Mouse (Mus musculus) hindbrain, embryonic 13.5 days (tissue): ENCODE measurements around the gene Upp2. TPM values are rescaled to one million over a fixed set of nuclear protein-coding genes. Genes with fewer than 3 reads are reported as not detected.

Source experiments
- ATAC-seq: fragments of 200-750 bp; cut with Nextera tagmentation; 2 replicates; pipeline ENCODE4 v1.8.0; 2017; ENCODE audit warnings: moderate TSS enrichment; ENCODE audit not compliant: low FRiP score
- H3K27ac ChIP-seq: fragments of 300-500 bp; sonication (generic); 2 replicates; pipeline ENCODE4 v1.5.1; 2015; ENCODE audit warnings: inconsistent platforms, mild to moderate bottlenecking, moderate library complexity
- H3K27me3 ChIP-seq: fragments of 300-500 bp; sonication (generic); 2 replicates; pipeline ENCODE4 v1.6.1; 2015; ENCODE audit warnings: mild to moderate bottlenecking, inconsistent platforms
- H3K36me3 ChIP-seq: fragments of 300-500 bp; sonication (generic); 2 replicates; pipeline ENCODE4 v1.6.1; 2015; ENCODE audit warnings: mild to moderate bottlenecking, inconsistent platforms
- H3K4me1 ChIP-seq: fragments of 300-500 bp; sonication (generic); replicated peaks from 2 replicates; pipeline ENCODE4 v1.6.1; 2015; ENCODE audit warnings: inconsistent platforms
- H3K4me2 ChIP-seq: fragments of 300-500 bp; sonication (generic); 2 replicates; pipeline ENCODE4 v1.6.1; 2015; ENCODE audit warnings: inconsistent platforms, mild to moderate bottlenecking, moderate library complexity
- H3K4me3 ChIP-seq: fragments of 300-500 bp; sonication (generic); 2 replicates; pipeline ENCODE4 v1.5.1; 2015; ENCODE audit warnings: mild to moderate bottlenecking, inconsistent platforms
- H3K9ac ChIP-seq: fragments of 300-500 bp; sonication (generic); 2 replicates; pipeline ENCODE4 v1.6.1; 2015; ENCODE audit warnings: mild to moderate bottlenecking, inconsistent platforms
- H3K9me3 ChIP-seq: fragments of 300-500 bp; sonication (generic); 2 replicates; pipeline ENCODE4 v1.6.1; 2016; ENCODE audit warnings: inconsistent platforms
- WGBS: fragments of 180-500 bp; shearing (Covaris S2); methylation state at CpG from one replicate; pipeline ENCODE4 v1.1.7; 2015; 5-methylcytosine and 5-hydroxymethylcytosine counted together
- polyA plus RNA-seq: library from polyadenylated mRNA; unstranded; fragments of >200 nt; fragmentation: Nextera tagmentation; extraction: Ambion mirVana; gene quantifications from 2 replicates; pipeline ENCODE4 v1.2.1, GENCODE M21; 2015

The Upp2 gene
- polyA plus RNA-seq, 1 experiment from 2014 or later = 13.2 TPM

DNA sequence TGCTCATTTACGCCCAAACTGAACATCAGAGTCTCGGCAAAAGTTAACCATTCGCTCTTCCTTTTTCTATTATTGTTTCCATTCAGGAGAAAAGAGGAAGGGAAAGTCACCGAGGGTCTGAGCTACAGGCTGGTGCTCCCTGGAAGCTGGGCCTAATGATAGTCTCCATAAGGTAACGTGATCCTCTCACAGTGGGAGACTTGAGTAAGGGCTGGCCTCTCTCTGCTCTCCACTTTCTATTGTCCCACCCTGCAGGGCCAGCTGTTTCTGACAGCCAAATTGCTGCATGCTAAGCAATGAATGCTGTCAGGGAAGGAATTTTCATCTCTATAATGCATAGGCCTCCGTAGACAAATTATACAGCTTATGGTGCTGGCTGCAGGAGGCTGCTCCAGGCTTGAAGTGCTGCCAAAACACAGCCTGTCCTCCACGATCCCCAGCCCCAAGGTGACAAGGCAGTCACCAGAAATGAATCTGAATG lies 33.5 kb upstream of the Upp2 start:
- Histone ChIP-seq H3K9ac (no peak overlapping the region), H3K27me3 (no peaks in the 10 kb centered on the region), H3K4me3 (no peak overlapping the region), H3K9me3 (no peaks in the 10 kb centered on the region), H3K27ac (peak overlapping the region; percentile 74), H3K4me1 (peaks cover 60% of the 10 kb centered on the region), H3K36me3 (peaks cover 12% of the 10 kb centered on the region), H3K4me2 (no peak overlapping the region)
- WGBS = 14% methylated on average over 7 of the region's 7 CpGs
- ATAC-seq = peak; percentile 34

DNA sequence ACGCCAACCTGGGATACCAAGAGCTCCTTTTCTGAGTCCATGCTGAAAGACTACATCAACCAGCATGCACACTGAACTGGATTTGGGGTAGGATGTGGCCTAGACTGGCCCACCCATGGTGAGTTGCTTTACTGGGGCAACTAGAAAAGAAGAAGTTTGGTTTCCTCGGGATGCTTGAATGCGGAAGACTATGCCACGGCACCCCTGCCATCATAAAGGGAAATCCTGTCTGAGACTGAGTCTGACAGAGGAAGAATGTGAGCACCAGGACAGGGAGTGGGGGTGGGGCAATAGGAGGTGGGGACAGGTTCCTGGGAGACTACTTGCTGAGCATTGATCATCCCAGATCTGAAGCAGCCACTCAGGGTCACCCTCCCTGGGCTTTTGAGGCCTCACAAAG lies 32.7 kb upstream of the Upp2 start:
- Histone ChIP-seq H3K4me1 (peaks cover 60% of the 10 kb centered on the region), H3K4me2 (no peak overlapping the region), H3K9ac (no peak overlapping the region), H3K9me3 (no peaks in the 10 kb centered on the region), H3K36me3 (peaks cover 12% of the 10 kb centered on the region), H3K27me3 (no peaks in the 10 kb centered on the region), H3K4me3 (no peak overlapping the region), H3K27ac (peak overlapping the region; percentile 74)
- ATAC-seq = no peak
- WGBS = 60% methylated on average over 4 of the region's 4 CpGs

DNA sequence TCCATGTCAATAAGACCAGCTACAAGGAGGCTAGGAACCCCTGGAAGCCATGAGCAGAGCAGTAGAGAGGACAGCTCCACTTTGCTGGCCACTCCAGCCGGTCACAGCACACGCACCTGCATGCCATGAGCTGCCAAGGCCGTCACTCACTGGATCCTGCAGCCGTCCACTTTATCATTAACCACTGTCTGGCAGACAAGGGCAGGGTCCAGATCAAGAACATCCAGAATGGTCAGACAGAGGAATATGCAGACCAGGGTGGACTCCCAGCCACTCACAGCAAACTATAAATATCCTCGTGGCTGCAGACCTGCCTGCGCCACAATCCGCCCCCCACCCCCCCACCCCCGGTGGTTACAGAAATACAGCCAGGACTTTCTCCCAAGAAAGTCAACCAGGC lies 31.9 kb upstream of the Upp2 start:
- WGBS = 84% methylated on average over 8 of the region's 8 CpGs
- Histone ChIP-seq H3K9me3 (no peaks in the 10 kb centered on the region), H3K4me2 (no peak overlapping the region), H3K9ac (no peak overlapping the region), H3K4me1 (peaks cover 52% of the 10 kb centered on the region), H3K27ac (no peak overlapping the region), H3K36me3 (peaks cover 12% of the 10 kb centered on the region), H3K4me3 (no peak overlapping the region), H3K27me3 (no peaks in the 10 kb centered on the region)
- no peak for ATAC-seq

DNA sequence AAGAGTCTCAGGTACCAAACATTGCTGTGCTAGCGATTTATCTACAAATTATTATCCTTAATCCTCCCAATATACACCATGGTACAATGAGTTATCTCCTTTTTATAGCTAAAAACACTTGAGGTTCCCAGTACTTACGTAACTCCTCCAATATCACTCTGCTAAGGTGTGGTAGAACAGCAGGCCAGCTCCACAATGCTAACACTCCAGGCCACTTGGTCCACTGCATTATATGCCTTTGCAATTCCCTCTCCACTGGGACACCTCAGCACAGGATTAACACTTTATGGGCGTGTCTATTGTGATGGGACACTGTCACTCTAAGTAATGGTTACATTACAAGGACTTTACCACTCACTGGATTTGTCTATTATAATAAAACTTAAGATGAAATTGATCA lies 30.3 kb upstream of the Upp2 start:
- H3K27me3 ChIP-seq = no peaks in the 10 kb centered on the region
- peaks cover 44% of the 10 kb centered on the region for H3K4me1 ChIP-seq
- H3K27ac ChIP-seq = no peak overlapping the region
- H3K36me3 ChIP-seq = peaks cover 12% of the 10 kb centered on the region
- WGBS = 90% methylated on average over 3 of the region's 3 CpGs
- no peak overlapping the region for H3K9ac ChIP-seq
- no peak overlapping the region for H3K4me2 ChIP-seq
- H3K9me3 ChIP-seq = no peaks in the 10 kb centered on the region
- no peak overlapping the region for H3K4me3 ChIP-seq
- no peak for ATAC-seq

DNA sequence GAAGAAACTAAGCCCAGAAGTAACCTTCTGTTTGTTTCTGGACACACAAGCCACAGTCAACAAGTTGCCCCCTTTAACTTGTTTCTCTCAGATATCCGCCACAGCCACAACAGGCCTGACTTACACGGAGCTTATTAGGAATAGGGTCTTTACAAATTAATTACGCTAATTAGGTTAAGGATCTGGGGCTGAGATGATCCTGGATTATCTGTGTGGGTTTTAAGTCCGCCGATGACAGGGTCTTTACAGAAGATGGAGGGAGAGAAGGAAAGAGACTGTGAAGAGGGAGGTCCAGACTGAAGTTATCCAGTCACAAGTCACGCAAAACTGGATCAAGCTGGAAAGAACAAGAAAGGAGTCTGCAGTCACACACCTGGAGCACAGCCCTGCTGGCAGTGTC lies 28.9 kb upstream of the Upp2 start:
- H3K27me3 ChIP-seq = no peaks in the 10 kb centered on the region
- no peak overlapping the region for H3K9ac ChIP-seq
- peaks cover 31% of the 10 kb centered on the region for H3K4me1 ChIP-seq
- no peak overlapping the region for H3K27ac ChIP-seq
- no peak overlapping the region for H3K4me3 ChIP-seq
- ATAC-seq = no peak
- peaks cover 12% of the 10 kb centered on the region for H3K36me3 ChIP-seq
- H3K4me2 ChIP-seq = no peak overlapping the region
- 90% methylated on average over 6 of the region's 6 CpGs for WGBS
- H3K9me3 ChIP-seq = no peaks in the 10 kb centered on the region

DNA sequence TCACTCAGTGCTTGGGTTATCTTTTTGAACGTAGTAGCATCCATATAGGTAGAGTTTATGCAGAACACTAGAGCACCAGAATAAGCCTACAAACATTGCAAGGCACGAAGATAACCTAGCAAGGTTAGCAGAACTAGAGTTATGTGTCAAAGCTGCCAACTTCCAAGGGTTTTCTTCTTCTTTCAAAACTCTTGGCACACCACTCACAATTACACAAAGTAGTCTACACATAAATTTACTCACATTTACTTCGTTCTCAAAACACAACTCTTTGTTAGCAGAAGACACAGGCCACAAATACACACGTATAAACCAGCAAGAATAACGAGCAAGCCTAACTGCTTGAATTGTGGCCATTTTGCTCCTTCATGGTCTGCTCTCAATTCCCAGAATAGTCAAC lies 23.8 kb upstream of the Upp2 start:
- 0 out of 2 replicates have a peak, but pooled peaks cover 8% of the 10 kb centered on the region for H3K4me1 ChIP-seq
- H3K9me3 ChIP-seq = no peaks in the 10 kb centered on the region
- H3K27me3 ChIP-seq = no peaks in the 10 kb centered on the region
- H3K4me2 ChIP-seq = no peak overlapping the region
- H3K27ac ChIP-seq = no peak overlapping the region
- H3K9ac ChIP-seq = no peak overlapping the region
- no peaks in the 10 kb centered on the region for H3K36me3 ChIP-seq
- no peak for ATAC-seq
- WGBS = 92% methylated on average over 5 of the region's 5 CpGs
- H3K4me3 ChIP-seq = no peak overlapping the region

DNA sequence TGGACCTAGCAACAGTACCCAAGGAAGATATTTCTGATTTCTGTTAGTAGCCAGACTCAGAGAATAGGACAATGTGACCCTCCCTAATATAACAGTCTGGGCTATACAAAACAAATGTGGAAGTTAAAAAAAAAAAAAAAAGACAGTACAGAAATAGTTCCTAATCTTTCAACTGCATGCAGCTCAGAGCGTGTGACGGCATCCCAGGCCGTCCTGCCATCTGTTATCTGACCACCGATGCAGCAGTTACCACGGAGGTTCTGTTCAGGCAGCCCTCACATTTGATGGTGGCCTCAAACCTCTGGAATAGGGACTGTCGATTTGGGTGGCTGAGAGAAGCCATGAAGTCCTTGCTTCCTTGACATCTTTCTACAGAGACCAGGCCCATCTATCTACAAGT lies 22.7 kb upstream of the Upp2 start:
- no peaks in the 10 kb centered on the region for H3K9me3 ChIP-seq
- no peak overlapping the region for H3K27ac ChIP-seq
- no peak overlapping the region for H3K4me3 ChIP-seq
- ATAC-seq = no peak
- H3K4me2 ChIP-seq = no peak overlapping the region
- WGBS = 94% methylated on average over 6 of the region's 6 CpGs
- H3K9ac ChIP-seq = no peak overlapping the region
- no peaks in the 10 kb centered on the region for H3K27me3 ChIP-seq
- H3K36me3 ChIP-seq = no peaks in the 10 kb centered on the region
- H3K4me1 ChIP-seq = 0 out of 2 replicates have a peak, but pooled peaks cover 6% of the 10 kb centered on the region

DNA sequence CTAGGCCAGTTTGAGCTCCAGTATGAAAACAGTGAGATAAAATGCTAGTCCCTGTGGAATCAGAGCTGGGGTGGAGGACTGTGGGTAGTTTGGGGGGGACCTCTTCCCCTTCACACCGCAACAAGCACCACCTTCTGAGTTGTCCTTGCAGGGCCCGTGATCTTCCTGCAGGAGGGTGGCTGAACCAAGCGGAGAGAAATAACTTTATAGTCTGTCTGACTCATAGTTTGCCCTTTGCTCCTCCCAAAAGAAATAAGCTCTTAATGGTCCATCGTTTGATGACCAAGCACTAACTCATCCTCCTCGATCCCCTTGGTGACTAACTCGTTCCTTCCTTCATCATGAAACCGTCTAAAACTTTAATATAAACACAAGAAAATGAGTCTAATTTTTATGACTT lies 20.8 kb upstream of the Upp2 start:
- Histone ChIP-seq H3K4me2 (no peak overlapping the region), H3K4me1 (peaks cover 17% of the 10 kb centered on the region), H3K9me3 (no peaks in the 10 kb centered on the region), H3K36me3 (no peaks in the 10 kb centered on the region), H3K4me3 (no peak overlapping the region), H3K27ac (no peak overlapping the region), H3K9ac (no peak overlapping the region), H3K27me3 (no peaks in the 10 kb centered on the region)
- no peak for ATAC-seq
- WGBS = 94% methylated on average over 7 of the region's 7 CpGs

DNA sequence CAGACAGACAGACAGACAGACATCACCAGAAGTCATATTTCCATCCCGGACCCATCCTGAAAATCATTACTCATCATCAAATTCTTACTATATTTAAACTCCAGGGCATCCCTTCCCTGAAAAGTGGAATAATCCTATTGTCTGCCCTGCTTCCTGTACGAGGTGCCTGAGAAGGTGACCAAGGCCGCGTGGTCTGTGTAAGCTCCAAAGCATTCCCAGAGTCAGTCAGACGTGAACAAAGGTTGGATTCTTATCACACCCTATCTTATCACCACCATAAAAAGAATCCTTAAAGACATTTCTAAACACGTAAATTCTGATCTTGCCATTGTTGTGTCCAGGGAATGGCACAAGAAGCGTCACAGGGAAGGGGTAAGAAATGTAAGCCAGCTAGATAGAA lies 18.2 kb upstream of the Upp2 start:
- Histone ChIP-seq H3K4me2 (no peak overlapping the region), H3K27ac (no peak overlapping the region), H3K9me3 (no peaks in the 10 kb centered on the region), H3K4me1 (peaks cover 42% of the 10 kb centered on the region), H3K36me3 (no peaks in the 10 kb centered on the region), H3K4me3 (no peak overlapping the region), H3K9ac (no peak overlapping the region), H3K27me3 (no peaks in the 10 kb centered on the region)
- ATAC-seq = no peak
- 92% methylated on average over 7 of the region's 7 CpGs for WGBS

DNA sequence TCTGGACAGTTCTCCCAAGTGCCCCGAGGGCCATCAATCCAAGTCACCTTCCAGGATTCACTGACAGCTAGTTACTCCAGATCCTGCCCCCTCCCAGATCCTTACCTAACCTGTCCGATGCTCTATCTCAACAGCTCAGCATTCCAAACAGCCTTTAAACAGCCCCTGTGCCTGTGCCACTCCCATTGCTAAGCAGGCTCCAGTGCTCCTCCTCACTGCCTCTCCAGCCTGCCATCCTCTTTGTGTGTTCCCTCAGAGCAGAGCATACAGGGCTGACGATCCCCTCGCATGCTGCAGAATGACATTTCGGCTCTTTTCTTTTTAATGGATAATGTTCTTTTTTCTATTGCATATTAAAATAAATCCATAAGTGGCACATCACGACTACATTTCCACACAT lies 17.1 kb upstream of the Upp2 start:
- Histone ChIP-seq H3K27ac (peak overlapping the region; percentile 24; the same call in 1 of the 2 replicates), H3K27me3 (no peaks in the 10 kb centered on the region), H3K4me1 (peaks cover 48% of the 10 kb centered on the region), H3K9me3 (no peaks in the 10 kb centered on the region), H3K9ac (no peak overlapping the region), H3K4me3 (no peak overlapping the region), H3K36me3 (no peaks in the 10 kb centered on the region), H3K4me2 (no peak overlapping the region)
- 58% methylated on average over 6 of the region's 6 CpGs for WGBS
- no peak for ATAC-seq

DNA sequence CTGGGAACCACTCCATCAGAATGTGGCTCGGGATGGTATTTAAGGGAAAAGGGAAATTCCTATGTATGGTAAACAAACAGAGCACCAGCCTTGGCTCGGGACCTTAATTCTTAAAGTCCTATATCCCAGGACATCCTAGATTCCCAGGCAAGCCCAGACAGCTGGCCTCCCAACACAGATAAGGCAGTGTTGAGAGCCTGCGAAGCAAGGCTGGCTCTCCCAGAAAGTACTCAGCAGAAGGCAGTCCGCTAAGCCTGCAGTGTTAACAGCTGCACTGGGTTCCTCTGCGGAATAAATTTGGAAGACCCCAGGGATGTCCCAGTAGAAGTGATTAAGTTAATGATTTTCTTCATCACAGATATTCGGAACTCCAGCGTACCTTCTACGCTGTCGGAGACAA lies 16.6 kb upstream of the Upp2 start:
- 0 out of 2 replicates have a peak, but pooled peaks have one; percentile 41 for ATAC-seq
- H3K27me3 ChIP-seq = no peaks in the 10 kb centered on the region
- no peak overlapping the region for H3K4me3 ChIP-seq
- 39% methylated on average over 9 of the region's 9 CpGs for WGBS
- H3K9ac ChIP-seq = no peak overlapping the region; the same call in 1 of the 2 replicates
- no peak overlapping the region for H3K4me2 ChIP-seq
- peaks cover 48% of the 10 kb centered on the region for H3K4me1 ChIP-seq
- H3K36me3 ChIP-seq = no peaks in the 10 kb centered on the region
- no peaks in the 10 kb centered on the region for H3K9me3 ChIP-seq
- peak overlapping the region; percentile 24; the same call in 1 of the 2 replicates for H3K27ac ChIP-seq

DNA sequence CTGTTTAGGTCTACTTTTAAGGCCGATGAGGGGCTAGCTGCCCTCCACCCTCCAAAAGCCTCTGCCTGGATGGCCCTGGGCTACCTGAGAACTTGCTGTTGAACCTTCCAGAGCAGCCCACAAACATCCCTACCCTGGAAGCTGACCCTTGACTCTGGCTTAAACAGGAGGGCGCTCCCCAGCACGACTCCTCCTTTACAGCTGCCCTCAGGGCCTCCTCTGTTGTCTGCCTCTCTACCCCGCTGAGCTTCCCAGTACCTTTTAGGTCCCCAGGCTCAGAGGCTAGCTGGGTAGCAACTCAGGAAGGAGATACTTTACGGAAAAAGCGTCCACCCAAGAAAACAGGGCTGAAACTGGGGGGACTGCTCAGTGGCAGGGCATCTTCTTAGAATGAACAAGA lies 15.2 kb upstream of the Upp2 start:
- H3K9ac ChIP-seq = no peak overlapping the region
- ATAC-seq = no peak
- H3K36me3 ChIP-seq = no peaks in the 10 kb centered on the region
- no peaks in the 10 kb centered on the region for H3K9me3 ChIP-seq
- H3K4me1 ChIP-seq = peaks cover 48% of the 10 kb centered on the region
- 25% methylated on average over 6 of the region's 6 CpGs for WGBS
- H3K27ac ChIP-seq = no peak overlapping the region
- H3K27me3 ChIP-seq = no peaks in the 10 kb centered on the region
- no peak overlapping the region for H3K4me2 ChIP-seq
- H3K4me3 ChIP-seq = no peak overlapping the region

DNA sequence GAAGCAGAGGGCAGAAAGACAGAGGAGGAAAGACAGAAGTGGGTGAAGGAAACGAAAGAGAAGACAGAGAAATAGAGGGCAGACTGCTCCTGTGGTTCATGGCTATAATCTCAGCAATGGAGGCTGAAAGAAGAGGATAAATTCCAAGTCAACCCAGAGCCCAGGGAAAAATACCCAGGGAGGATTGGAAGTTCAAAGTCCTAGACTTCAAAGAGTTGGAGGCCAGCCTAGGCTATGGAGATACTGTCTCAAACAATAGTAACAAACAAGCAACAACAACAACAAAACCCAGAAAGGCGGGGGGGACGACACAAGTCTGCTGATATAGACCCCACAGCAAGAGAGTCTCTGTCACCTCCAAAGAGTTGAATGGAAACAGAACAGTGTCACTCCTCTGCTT lies 14.8 kb upstream of the Upp2 start:
- Histone ChIP-seq H3K4me3 (no peak overlapping the region), H3K9ac (no peak overlapping the region), H3K9me3 (no peaks in the 10 kb centered on the region), H3K36me3 (no peaks in the 10 kb centered on the region), H3K27me3 (no peaks in the 10 kb centered on the region), H3K4me2 (no peak overlapping the region), H3K4me1 (peaks cover 48% of the 10 kb centered on the region), H3K27ac (no peak overlapping the region)
- WGBS = 35% methylated on average over 3 of the region's 3 CpGs
- ATAC-seq = no peak
